Mouse (Mus musculus) testis, adult 2 months (tissue): ENCODE data around the gene Nrxn1.

Source experiments
- CTCF ChIP-seq: fragments of 200-500 bp; IDR thresholded peaks from 2 replicates; pipeline ENCODE4 v1.5.1; 2012; ENCODE audit warnings: low read depth, mild to moderate bottlenecking, inconsistent platforms, low read length, moderate library complexity; ENCODE audit not compliant: control insufficient read depth, insufficient read depth, insufficient replicate concordance
- POLR2A ChIP-seq: fragments of 200-500 bp; IDR thresholded peaks from 2 replicates; pipeline ENCODE4 v1.6.1; 2012; ENCODE audit warnings: low read depth, mild to moderate bottlenecking, inconsistent platforms, low read length, moderate library complexity; ENCODE audit not compliant: control insufficient read depth

GRCm38 (mm10) chr17:91000389-91000788 lies 92.5 kb downstream of the Nrxn1 start:
- TF ChIP-seq POLR2A: no peak
- TF ChIP-seq CTCF: no peak
